Mouse (Mus musculus) MEL (cell line): ENCODE data around the gene Tdo2. TPM values are rescaled to one million over a fixed set of nuclear protein-coding genes. Genes with fewer than 3 reads are reported as not detected.

Source experiments
- DNase-seq: peaks from one replicate; pipeline ENCODE4 v3.0.0; 2011; ENCODE audit warnings: low read depth, low spot score
- H3K27ac ChIP-seq: 2 replicates; pipeline ENCODE4 v1.5.1; 2012; ENCODE audit warnings: low read depth, mild to moderate bottlenecking, control low read depth, low read length, moderate library complexity; ENCODE audit not compliant: control insufficient read depth
- H3K27me3 ChIP-seq, 2 experiments: fragments of 150-350 bp in 1 of 2; sonication (generic) in 1 of 2; 2 replicates each; pipeline ENCODE4 v1.6.1; 2012; ENCODE audit warnings: low read length in 2 of 2, mild to moderate bottlenecking in 2 of 2, improper control_type of control experiment in 1 of 2, moderate library complexity in 1 of 2; ENCODE audit not compliant: insufficient read depth in 2 of 2, control insufficient read depth in 1 of 2
- H3K36me3 ChIP-seq, 2 experiments: 2 replicates each; pipeline ENCODE4 v1.6.1; 2012 to 2014; ENCODE audit warnings: low read length in 2 of 2, improper control_type of control experiment in 1 of 2, inconsistent platforms in 1 of 2, mild to moderate bottlenecking in 1 of 2; ENCODE audit not compliant: insufficient read depth in 2 of 2, control insufficient read depth in 1 of 2
- H3K4me1 ChIP-seq, 2 experiments: fragments of 150-350 bp in 1 of 2; sonication (generic) in 1 of 2; 2 replicates each; pipeline ENCODE4 v1.6.1; 2012; ENCODE audit warnings: low read length in 2 of 2, improper control_type of control experiment in 1 of 2, mild to moderate bottlenecking in 1 of 2; ENCODE audit not compliant: insufficient read depth in 2 of 2, control insufficient read depth in 1 of 2
- H3K4me3 ChIP-seq, 2 experiments: fragments of 150-350 bp in 1 of 2; sonication (generic) in 1 of 2; 2 replicates each; pipeline ENCODE4 v1.5.1; 2012; ENCODE audit warnings: low read depth in 2 of 2, low read length in 2 of 2, mild to moderate bottlenecking in 2 of 2, moderate library complexity in 2 of 2, control low read depth in 1 of 2, improper control_type of control experiment in 1 of 2; ENCODE audit not compliant: control insufficient read depth in 1 of 2, insufficient read depth in 1 of 2
- H3K79me2 ChIP-seq: 2 replicates; pipeline ENCODE4 v1.6.1; 2012; ENCODE audit warnings: mild to moderate bottlenecking, low read length, moderate library complexity; ENCODE audit not compliant: control insufficient read depth, poor library complexity, insufficient read depth
- H3K9ac ChIP-seq: 2 replicates; pipeline ENCODE4 v1.6.1; 2012; ENCODE audit warnings: low read depth, mild to moderate bottlenecking, control low read depth, low read length, moderate library complexity; ENCODE audit not compliant: control insufficient read depth, poor library complexity, severe bottlenecking
- H3K9me3 ChIP-seq: fragments of 150-350 bp; sonication (generic); replicated peaks from 2 replicates; pipeline ENCODE4 v1.6.1; 2012; ENCODE audit warnings: mild to moderate bottlenecking, low read length, improper control_type of control experiment, moderate library complexity; ENCODE audit not compliant: insufficient read depth
- BHLHE40 ChIP-seq: IDR thresholded peaks from 2 replicates; pipeline ENCODE4 v1.6.1; 2012; ENCODE audit warnings: low read depth, mild to moderate bottlenecking, inconsistent platforms, low read length, improper control_type of control experiment, borderline replicate concordance
- CHD2 ChIP-seq: IDR thresholded peaks from 2 replicates; pipeline ENCODE4 v1.6.1; 2011; ENCODE audit warnings: low read length, improper control_type of control experiment
- ELF1 ChIP-seq: IDR thresholded peaks from 2 replicates; pipeline ENCODE4 v1.6.1; 2014; ENCODE audit warnings: low read depth, mild to moderate bottlenecking, inconsistent platforms, low read length, improper control_type of control experiment, moderate library complexity
- EP300 ChIP-seq, 2 experiments: IDR thresholded peaks; 2 replicates each; pipeline ENCODE4 v1.6.1; 2011; ENCODE audit warnings: improper control_type of control experiment in 2 of 2, low read length in 2 of 2, low read depth in 1 of 2, mild to moderate bottlenecking in 1 of 2
- ETS1 ChIP-seq: IDR thresholded peaks from 2 replicates; pipeline ENCODE4 v1.6.1; 2012; ENCODE audit warnings: low read depth, mild to moderate bottlenecking, inconsistent platforms, low read length, improper control_type of control experiment, moderate library complexity
- GATA1 ChIP-seq: IDR thresholded peaks from 2 replicates; pipeline ENCODE4 v1.6.1; 2011; ENCODE audit warnings: low read depth, low read length, improper control_type of control experiment
- JUND ChIP-seq: IDR thresholded peaks from 2 replicates; pipeline ENCODE4 v1.6.1; 2011; ENCODE audit warnings: low read depth, mild to moderate bottlenecking, improper control_type of control experiment, low read length
- MAFK ChIP-seq: IDR thresholded peaks from 2 replicates; pipeline ENCODE4 v1.6.1; 2011; ENCODE audit warnings: low read depth, mild to moderate bottlenecking, low read length, improper control_type of control experiment, borderline replicate concordance
- MAX ChIP-seq: IDR thresholded peaks from 2 replicates; pipeline ENCODE4 v1.6.1; 2011; ENCODE audit warnings: low read length, improper control_type of control experiment
- MYC ChIP-seq: IDR thresholded peaks from 2 replicates; pipeline ENCODE4 v1.6.1; 2011; ENCODE audit warnings: low read depth, mild to moderate bottlenecking, low read length, improper control_type of control experiment, moderate library complexity
- NRF1 ChIP-seq: IDR thresholded peaks from 2 replicates; pipeline ENCODE4 v1.6.1; 2014; ENCODE audit warnings: low read depth, mild to moderate bottlenecking, inconsistent platforms, low read length, improper control_type of control experiment, moderate library complexity; ENCODE audit not compliant: poor library complexity, insufficient read depth, severe bottlenecking
- POLR2AphosphoS2 ChIP-seq: IDR thresholded peaks from 2 replicates; pipeline ENCODE4 v1.6.1; 2011; ENCODE audit warnings: low read length, improper control_type of control experiment
- POLR2AphosphoS5 ChIP-seq: IDR thresholded peaks from 2 replicates; pipeline ENCODE4 v1.6.1; 2012; ENCODE audit warnings: low read depth, borderline replicate concordance, mild to moderate bottlenecking, inconsistent platforms, low read length, moderate library complexity, mixed read lengths
- RAD21 ChIP-seq: IDR thresholded peaks from 2 replicates; pipeline ENCODE4 v1.6.1; 2011; ENCODE audit warnings: mild to moderate bottlenecking, low read depth, low read length, improper control_type of control experiment
- SMC3 ChIP-seq: IDR thresholded peaks from 2 replicates; pipeline ENCODE4 v1.6.1; 2011; ENCODE audit warnings: low read depth, low read length, improper control_type of control experiment
- USF2 ChIP-seq, 2 experiments: IDR thresholded peaks; 2 replicates each; pipeline ENCODE4 v1.6.1; 2011 to 2012; ENCODE audit warnings: improper control_type of control experiment in 2 of 2, low read length in 2 of 2, borderline replicate concordance in 1 of 2, inconsistent platforms in 1 of 2, low read depth in 1 of 2, mild to moderate bottlenecking in 1 of 2; ENCODE audit not compliant: insufficient read depth in 1 of 2
- ZC3H11A ChIP-seq: IDR thresholded peaks from 2 replicates; pipeline ENCODE4 v1.6.1; 2012; ENCODE audit warnings: low read depth, mild to moderate bottlenecking, inconsistent platforms, low read length, improper control_type of control experiment
- ZMIZ1 ChIP-seq: IDR thresholded peaks from 2 replicates; pipeline ENCODE4 v1.6.1; 2012; ENCODE audit warnings: low read depth, mild to moderate bottlenecking, inconsistent platforms, low read length, improper control_type of control experiment, moderate library complexity
- ZNF384 ChIP-seq: IDR thresholded peaks from 2 replicates; pipeline ENCODE4 v1.6.1; 2012; ENCODE audit warnings: low read depth, mild to moderate bottlenecking, inconsistent platforms, low read length, improper control_type of control experiment
- polyA plus RNA-seq, 2 experiments: library from polyadenylated mRNA; stranded (reverse) in 1 of 2; unstranded in 1 of 2; fragments of >175 nt in 1 of 2; fragments of >200 nt in 1 of 2; gene quantifications; 2 replicates each; pipeline versions ENCODE4 v1.2.1 to v1.2.4; 2012; ENCODE audit warnings: low replicate concordance in 2 of 2, low read depth in 1 of 2; ENCODE audit not compliant: insufficient read length in 2 of 2, insufficient read depth in 1 of 2, missing spikeins in 1 of 2
- total RNA-seq: library from RNA; depleted of rRNA; stranded (reverse); fragments of 300-350 nt; gene quantifications from 2 replicates; pipeline ENCODE4 v1.2.3, GENCODE M21; 2012

The Tdo2 gene
- total and polyA plus RNA-seq, 3 experiments = not detected

DNA sequence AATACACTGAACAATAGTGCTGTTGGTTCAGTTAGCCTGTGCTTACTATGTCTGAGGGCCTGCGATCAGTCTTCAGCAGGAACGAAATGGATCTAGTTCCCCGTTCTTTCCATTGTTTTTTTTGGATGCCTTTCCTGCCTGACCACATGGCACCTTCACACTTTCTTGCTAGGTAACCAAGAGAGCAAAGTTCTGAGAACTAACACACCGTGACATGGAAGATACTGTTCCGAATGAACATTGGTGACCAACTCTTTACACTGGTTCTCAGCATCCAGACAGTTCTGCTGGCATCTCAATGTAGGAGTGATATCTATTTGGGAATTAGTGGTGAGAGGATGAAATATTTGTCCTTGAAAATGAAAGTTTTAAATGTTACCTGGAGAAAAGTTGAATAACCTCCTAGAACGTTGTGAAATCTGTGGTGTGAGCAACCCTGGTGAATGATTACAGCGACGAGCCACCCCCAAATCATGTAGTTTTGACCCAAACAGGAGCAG, 46.5 kb upstream of the Tdo2 start:
- no peak for TF ChIP-seq CHD2
- no peak for TF ChIP-seq MAX
- no peak for TF ChIP-seq ZMIZ1
- no peak for TF ChIP-seq POLR2AphosphoS5
- no peak for TF ChIP-seq NRF1
- no peak for TF ChIP-seq BHLHE40
- TF ChIP-seq JUND = no peak
- no peak for TF ChIP-seq ZC3H11A
- TF ChIP-seq RAD21 = no peak
- TF ChIP-seq ZNF384 = no peak
- no peak for TF ChIP-seq ETS1
- TF ChIP-seq ELF1 = no peak
- no peak for TF ChIP-seq POLR2AphosphoS2
- TF ChIP-seq EP300 (IDR thresholded peaks at IDR 0.05; ENCODE audit: low read depth in 1 of 2, low read length in 2 of 2) = no peak
- Histone ChIP-seq H3K79me2 (no peaks in the 10 kb centered on the region), H3K36me3 (no peaks in the 10 kb centered on the region), H3K27ac (no peak overlapping the region), H3K9ac (no peak overlapping the region), H3K9me3 (no peaks in the 10 kb centered on the region), H3K4me1 (no peaks in the 10 kb centered on the region), H3K4me3 (no peak overlapping the region), H3K27me3 (no peaks in the 10 kb centered on the region)
- no peak for DNase-seq

DNA sequence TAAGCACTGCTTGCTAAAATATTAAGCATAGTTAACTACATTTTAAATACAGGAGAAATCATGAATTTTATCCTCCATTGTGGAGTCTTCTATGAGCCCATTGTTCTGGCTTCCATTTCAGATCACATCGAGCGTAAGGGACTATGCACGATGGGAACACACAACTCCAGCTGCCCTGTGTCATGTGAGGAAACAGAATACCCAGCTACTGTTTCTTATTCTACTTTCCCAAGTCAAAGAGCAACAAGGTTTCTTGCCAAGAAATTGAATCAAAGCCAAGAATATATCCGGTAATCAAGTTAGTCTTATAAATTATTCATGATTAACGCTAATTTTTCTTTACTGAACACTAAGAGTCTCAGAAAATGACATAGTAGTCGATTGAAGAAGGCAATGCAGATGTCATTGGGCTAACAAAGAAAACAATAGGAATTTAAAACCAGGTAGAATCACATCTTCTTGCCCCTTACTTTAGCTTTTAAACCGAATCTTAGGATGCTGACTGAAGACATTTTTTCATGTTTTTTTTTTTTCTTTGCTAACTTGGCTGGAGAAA, 38.2 kb upstream of the Tdo2 start:
- H3K36me3 ChIP-seq = no peaks in the 10 kb centered on the region
- TF ChIP-seq SMC3 (no peak), NRF1 (no peak), RAD21 (no peak), JUND (no peak), MYC (no peak), MAFK (no peak), ZMIZ1 (no peak), MAX (no peak), EP300 (IDR thresholded peaks at IDR 0.05; ENCODE audit: low read depth in 1 of 2, low read length in 2 of 2) (no peak), USF2 (IDR thresholded peaks at IDR 0.05; ENCODE audit: borderline replicate concordance in 1 of 2, insufficient read depth in 1 of 2, low read depth in 1 of 2, low read length in 2 of 2) (no peak), GATA1 (no peak), POLR2AphosphoS2 (no peak)
- TF ChIP-seq, all 39 proteins: peak for 0
- no peak overlapping the region for H3K4me3 ChIP-seq
- H3K4me1 ChIP-seq = no peaks in the 10 kb centered on the region
- no peaks in the 10 kb centered on the region for H3K9me3 ChIP-seq
- no peak for DNase-seq
- no peaks in the 10 kb centered on the region for H3K79me2 ChIP-seq
- H3K9ac ChIP-seq = no peak overlapping the region
- no peaks in the 10 kb centered on the region; a peak in 1 of 4 replicates for H3K27me3 ChIP-seq
- H3K27ac ChIP-seq = no peak overlapping the region
